Mouse (Mus musculus): ENCODE data around the gene Eps8. TPM values are rescaled to one million over a fixed set of nuclear protein-coding genes. Genes with fewer than 3 reads are reported as not detected.

The Eps8 gene
- polyA plus RNA-seq, 1 experiment from 2014 or later = 17.8 TPM

DNA sequence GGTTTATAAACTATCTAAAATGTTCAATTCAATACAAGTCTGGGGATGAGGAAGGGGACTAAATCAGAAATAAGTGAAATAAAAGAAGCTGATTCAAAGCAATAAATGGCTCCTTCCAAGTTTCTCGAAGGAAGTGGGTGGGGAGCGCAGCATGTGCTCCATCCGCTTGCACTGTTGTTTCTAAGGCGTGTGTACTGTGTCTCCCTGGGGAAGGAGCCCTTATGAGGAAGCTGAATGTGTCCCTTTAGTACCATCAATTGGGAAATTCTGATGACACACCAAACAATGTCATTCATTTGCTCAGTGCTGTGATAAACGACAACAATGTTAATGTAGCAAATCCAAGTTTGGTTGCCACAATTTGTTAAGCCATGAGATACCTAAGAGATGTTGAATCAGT, 33.0 kb upstream of the Eps8 start:
- Histone ChIP-seq H3K4me3 (no peak overlapping the region), H3K9me3 (no peaks in the 10 kb centered on the region), H3K27ac (replicated peaks) (no peak overlapping the region), H3K4me2 (no peak overlapping the region), H3K27me3 (replicated peaks) (no peaks in the 10 kb centered on the region), H3K36me3 (no peaks in the 10 kb centered on the region), H3K9ac (no peak overlapping the region), H3K4me1 (peaks cover 8% of the 10 kb centered on the region)
- ATAC-seq (ENCODE audit: extremely low read depth, insufficient number of reproducible peaks, low FRiP score, low TSS enrichment) = no peak
- WGBS = 80% methylated on average over 5 of the region's 5 CpGs

DNA sequence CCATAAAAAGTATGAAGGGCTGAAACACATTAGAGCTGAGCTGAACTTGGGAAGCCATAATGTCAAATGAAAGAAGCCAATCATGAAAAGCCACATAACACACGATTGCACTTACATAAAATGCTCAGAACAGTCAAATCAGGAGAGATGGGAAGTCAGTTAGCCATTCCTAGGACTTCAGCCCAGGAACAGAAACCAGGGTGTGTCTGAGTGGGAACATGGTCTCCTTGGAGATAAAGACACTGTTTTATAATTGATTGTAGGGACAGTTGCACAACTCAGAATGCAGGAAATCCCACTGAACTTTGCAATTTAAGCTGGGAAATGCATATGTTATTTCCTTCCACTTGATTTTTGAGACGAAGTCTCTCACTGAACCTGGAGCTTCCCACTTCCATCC, 28.0 kb upstream of the Eps8 start:
- WGBS = 72% methylated on average over 2 of the region's 2 CpGs
- no peak for ATAC-seq (ENCODE audit: extremely low read depth, insufficient number of reproducible peaks, low FRiP score, low TSS enrichment)
- Histone ChIP-seq H3K4me1 (no peaks in the 10 kb centered on the region), H3K4me3 (no peak overlapping the region), H3K27me3 (replicated peaks) (no peaks in the 10 kb centered on the region), H3K36me3 (no peaks in the 10 kb centered on the region), H3K9me3 (no peaks in the 10 kb centered on the region), H3K9ac (no peak overlapping the region), H3K27ac (replicated peaks) (no peak overlapping the region), H3K4me2 (no peak overlapping the region)

DNA sequence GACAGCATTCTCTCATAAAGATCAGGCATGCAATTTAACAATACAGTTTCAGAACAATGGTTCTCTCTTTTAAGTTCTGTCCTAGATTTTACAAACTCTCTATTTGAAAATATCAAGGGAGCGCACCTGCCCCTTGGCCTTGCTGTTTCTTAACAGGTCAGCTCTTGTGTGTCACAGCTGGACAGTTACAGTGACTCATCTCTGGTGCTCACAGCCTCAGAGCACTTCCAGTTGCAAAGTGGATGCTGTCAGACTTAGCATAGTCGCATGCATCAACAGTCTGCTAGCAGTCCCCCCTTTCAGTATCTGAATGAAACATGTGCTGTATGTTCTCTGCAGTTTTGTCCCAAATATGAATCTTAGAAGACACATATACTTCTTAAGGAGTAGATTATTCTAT, 26.3 kb upstream of the Eps8 start:
- H3K36me3 ChIP-seq = no peaks in the 10 kb centered on the region
- H3K4me2 ChIP-seq = no peak overlapping the region
- ATAC-seq (ENCODE audit: extremely low read depth, insufficient number of reproducible peaks, low FRiP score, low TSS enrichment) = no peak
- no peak overlapping the region for H3K27ac ChIP-seq (replicated peaks)
- no peak overlapping the region for H3K4me3 ChIP-seq
- no peaks in the 10 kb centered on the region for H3K9me3 ChIP-seq
- WGBS = 89% methylated on average over 2 of the region's 2 CpGs
- no peaks in the 10 kb centered on the region for H3K27me3 ChIP-seq (replicated peaks)
- no peak overlapping the region for H3K9ac ChIP-seq
- no peaks in the 10 kb centered on the region for H3K4me1 ChIP-seq

DNA sequence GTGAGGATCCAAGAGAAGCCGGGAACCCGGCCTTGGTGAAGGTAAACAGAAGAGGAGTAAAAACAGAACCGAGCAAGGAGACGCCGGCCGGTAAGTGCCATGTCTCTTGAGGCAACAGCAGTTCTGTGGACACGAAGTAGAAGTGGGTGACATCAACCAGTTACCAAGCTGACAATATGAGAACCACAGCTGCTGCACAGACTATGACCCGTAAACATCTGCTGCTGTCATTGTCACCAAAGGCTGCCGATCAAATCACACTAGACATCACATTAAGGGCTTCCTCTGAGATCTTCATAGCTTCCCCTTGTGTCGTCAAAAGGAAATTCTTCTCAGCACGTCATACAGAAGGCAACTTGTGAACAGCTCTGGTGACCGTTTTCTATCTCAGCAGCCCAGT, 21.9 kb upstream of the Eps8 start:
- no peak overlapping the region for H3K4me3 ChIP-seq
- peaks cover 3% of the 10 kb centered on the region for H3K4me1 ChIP-seq
- H3K9ac ChIP-seq = no peak overlapping the region
- H3K36me3 ChIP-seq = no peaks in the 10 kb centered on the region
- H3K9me3 ChIP-seq = no peaks in the 10 kb centered on the region
- no peak overlapping the region for H3K27ac ChIP-seq (replicated peaks)
- no peak for ATAC-seq (ENCODE audit: extremely low read depth, insufficient number of reproducible peaks, low FRiP score, low TSS enrichment)
- WGBS = 79% methylated on average over 12 of the region's 12 CpGs
- no peaks in the 10 kb centered on the region for H3K27me3 ChIP-seq (replicated peaks)
- no peak overlapping the region for H3K4me2 ChIP-seq

DNA sequence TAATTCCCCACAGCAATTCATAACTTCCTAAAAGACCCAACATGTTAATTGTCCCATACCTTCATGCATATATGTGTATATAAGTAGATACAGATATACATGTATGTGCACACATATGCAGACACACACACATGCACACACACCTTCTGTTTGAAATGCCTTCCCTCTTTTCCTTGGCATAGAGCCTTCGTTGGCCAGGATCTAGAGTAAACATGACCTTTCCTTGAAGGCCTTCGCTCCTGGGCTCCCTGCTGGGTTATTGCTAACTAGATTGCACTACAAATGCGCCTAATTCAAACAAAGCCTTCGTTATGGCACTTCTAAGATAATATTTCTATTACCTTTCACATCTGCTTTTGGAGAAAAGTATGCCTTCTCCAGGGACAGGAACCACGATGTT, 20.9 kb upstream of the Eps8 start:
- no peaks in the 10 kb centered on the region for H3K27me3 ChIP-seq (replicated peaks)
- H3K9me3 ChIP-seq = no peaks in the 10 kb centered on the region
- WGBS = 73% methylated on average over 5 of the region's 5 CpGs
- peaks cover 4% of the 10 kb centered on the region for H3K4me1 ChIP-seq
- no peak overlapping the region for H3K27ac ChIP-seq (replicated peaks)
- ATAC-seq (ENCODE audit: extremely low read depth, insufficient number of reproducible peaks, low FRiP score, low TSS enrichment) = no peak
- H3K36me3 ChIP-seq = no peaks in the 10 kb centered on the region
- no peak overlapping the region for H3K9ac ChIP-seq
- H3K4me3 ChIP-seq = no peak overlapping the region
- no peak overlapping the region for H3K4me2 ChIP-seq

DNA sequence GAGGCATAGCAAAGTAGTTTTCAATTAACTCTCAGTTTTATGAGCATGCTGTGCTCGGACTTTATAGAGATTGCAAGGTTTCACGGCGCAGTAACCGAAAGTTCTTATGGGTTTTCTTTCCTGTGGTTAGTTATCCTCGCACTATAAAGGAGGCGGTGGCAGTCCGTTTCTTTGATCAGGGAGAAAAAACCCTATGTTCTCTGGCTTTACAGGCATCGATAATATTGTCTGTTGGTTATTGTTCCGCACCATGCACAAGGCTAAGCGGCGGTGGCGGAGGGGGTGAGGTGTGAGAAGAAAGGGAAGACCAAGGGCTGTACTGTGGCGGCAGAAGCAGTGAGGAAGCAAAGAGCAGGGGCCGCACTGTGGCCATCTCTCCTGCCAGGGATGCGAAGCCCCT, 18.6 kb upstream of the Eps8 start:
- no peak overlapping the region for H3K27ac ChIP-seq (replicated peaks)
- peaks cover 4% of the 10 kb centered on the region for H3K4me1 ChIP-seq
- H3K36me3 ChIP-seq = no peaks in the 10 kb centered on the region
- H3K4me2 ChIP-seq = no peak overlapping the region
- ATAC-seq (ENCODE audit: extremely low read depth, insufficient number of reproducible peaks, low FRiP score, low TSS enrichment) = no peak
- H3K9me3 ChIP-seq = no peaks in the 10 kb centered on the region
- WGBS = 80% methylated on average over 15 of the region's 15 CpGs
- H3K4me3 ChIP-seq = no peak overlapping the region
- no peaks in the 10 kb centered on the region for H3K27me3 ChIP-seq (replicated peaks)
- no peak overlapping the region for H3K9ac ChIP-seq

DNA sequence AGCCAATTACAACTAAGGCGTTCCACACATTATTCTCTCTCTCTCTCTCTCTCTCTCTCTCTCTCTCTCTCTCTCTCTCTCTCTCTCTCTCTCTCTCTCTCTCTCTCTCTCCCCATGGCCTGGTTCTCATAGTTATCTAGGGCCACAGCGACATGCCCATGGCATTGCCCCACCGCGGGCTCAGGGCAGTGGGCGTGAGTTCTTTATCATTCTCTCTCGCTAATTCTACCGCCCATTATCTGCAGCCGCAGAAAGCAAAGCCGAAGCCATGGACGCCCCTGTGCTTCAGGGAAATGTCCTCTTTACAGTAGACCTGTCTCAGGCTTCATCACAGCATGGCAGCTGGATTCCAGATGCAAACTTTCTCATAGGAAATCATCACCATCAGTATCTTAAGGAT, 16.9 kb upstream of the Eps8 start:
- H3K27ac ChIP-seq (replicated peaks) = no peak overlapping the region
- H3K4me1 ChIP-seq = peaks cover 4% of the 10 kb centered on the region
- H3K4me2 ChIP-seq = peak overlapping the region; percentile 20; the same call in 1 of the 2 replicates
- ATAC-seq (ENCODE audit: extremely low read depth, insufficient number of reproducible peaks, low FRiP score, low TSS enrichment) = no peak
- no peaks in the 10 kb centered on the region for H3K36me3 ChIP-seq
- H3K27me3 ChIP-seq (replicated peaks) = no peaks in the 10 kb centered on the region
- H3K9me3 ChIP-seq = no peaks in the 10 kb centered on the region
- no peak overlapping the region for H3K4me3 ChIP-seq
- no peak overlapping the region for H3K9ac ChIP-seq
- 45% methylated on average over 10 of the region's 10 CpGs for WGBS

DNA sequence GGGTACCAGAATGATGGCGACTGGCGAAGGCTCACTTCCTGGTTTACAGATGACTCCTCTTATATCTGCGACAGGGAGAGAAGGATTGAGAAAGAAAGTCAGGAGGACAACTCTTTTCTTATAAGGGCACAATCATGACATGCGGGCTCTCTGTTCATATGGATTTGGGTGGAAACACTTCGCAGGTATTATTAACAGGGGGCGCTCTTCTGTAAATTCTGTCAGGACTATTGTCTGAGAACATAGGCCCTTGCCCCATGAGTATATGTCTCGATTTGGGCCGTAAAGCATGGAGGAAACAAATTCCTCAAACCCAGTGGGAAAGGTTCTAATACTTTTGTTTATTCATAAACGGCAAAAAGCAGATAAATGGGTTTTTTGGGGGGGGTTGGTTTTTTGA, 16.1 kb upstream of the Eps8 start:
- Histone ChIP-seq H3K4me3 (no peak overlapping the region), H3K9me3 (no peaks in the 10 kb centered on the region), H3K36me3 (no peaks in the 10 kb centered on the region), H3K27me3 (replicated peaks) (no peaks in the 10 kb centered on the region), H3K9ac (no peak overlapping the region), H3K4me2 (no peak overlapping the region), H3K27ac (replicated peaks) (no peak overlapping the region), H3K4me1 (peaks cover 4% of the 10 kb centered on the region)
- 85% methylated on average over 9 of the region's 9 CpGs for WGBS
- no peak for ATAC-seq (ENCODE audit: extremely low read depth, insufficient number of reproducible peaks, low FRiP score, low TSS enrichment)

DNA sequence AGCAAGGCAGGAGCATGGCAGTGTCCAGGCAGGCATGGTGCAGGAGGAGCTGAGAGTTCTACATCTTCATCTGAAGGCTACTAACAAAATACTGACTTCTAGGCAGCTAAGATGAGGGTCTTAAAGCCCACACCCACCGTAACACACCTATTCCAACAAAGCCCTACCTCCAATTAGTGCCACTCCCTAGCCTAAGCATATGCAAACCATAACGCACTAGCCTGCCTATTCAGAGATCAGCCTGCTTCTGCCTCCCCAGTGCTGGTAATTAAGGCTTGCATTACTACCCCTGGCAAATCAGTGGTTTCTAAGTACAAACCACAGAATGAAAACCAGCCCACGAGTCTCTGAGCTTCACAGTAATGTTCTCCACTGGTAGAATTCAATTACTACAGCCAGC, 15.2 kb upstream of the Eps8 start:
- H3K4me2 ChIP-seq = no peak overlapping the region
- 81% methylated on average over 3 of the region's 3 CpGs for WGBS
- ATAC-seq (ENCODE audit: extremely low read depth, insufficient number of reproducible peaks, low FRiP score, low TSS enrichment) = no peak

DNA sequence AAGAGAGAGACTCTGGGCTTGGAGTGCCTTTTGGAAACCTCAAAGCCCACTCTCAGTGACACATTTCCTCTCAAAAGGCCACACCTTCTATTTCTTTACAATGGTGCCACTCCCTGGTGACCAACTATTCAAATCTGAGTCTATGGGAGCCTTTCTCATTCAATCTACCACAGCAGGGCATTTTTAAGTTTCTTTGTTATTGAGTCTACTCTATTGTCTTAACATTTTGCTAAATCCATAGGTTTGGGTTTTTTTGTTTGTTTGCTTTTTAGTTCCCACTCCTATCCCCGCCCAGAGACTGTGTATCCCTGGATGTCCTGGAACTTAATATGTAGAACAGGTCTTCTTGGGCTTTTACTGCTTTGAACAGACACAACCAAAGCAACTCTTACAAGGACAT, 14.8 kb upstream of the Eps8 start:
- H3K4me3 ChIP-seq = no peak overlapping the region
- H3K9ac ChIP-seq = no peak overlapping the region
- no peaks in the 10 kb centered on the region for H3K27me3 ChIP-seq (replicated peaks)
- peaks cover 4% of the 10 kb centered on the region for H3K4me1 ChIP-seq
- no peak overlapping the region for H3K4me2 ChIP-seq
- H3K36me3 ChIP-seq = no peaks in the 10 kb centered on the region
- no peak for ATAC-seq (ENCODE audit: extremely low read depth, insufficient number of reproducible peaks, low FRiP score, low TSS enrichment)
- 76% methylated on average over 1 of the region's 1 CpGs for WGBS
- H3K27ac ChIP-seq (replicated peaks) = no peak overlapping the region
- H3K9me3 ChIP-seq = no peaks in the 10 kb centered on the region

More for the DNA sequence above, 15.2 kb upstream of the Eps8 start:
- Histone ChIP-seq H3K27ac (replicated peaks) (no peak overlapping the region), H3K9ac (no peak overlapping the region), H3K27me3 (replicated peaks) (no peaks in the 10 kb centered on the region), H3K4me1 (peaks cover 4% of the 10 kb centered on the region), H3K36me3 (no peaks in the 10 kb centered on the region), H3K9me3 (no peaks in the 10 kb centered on the region), H3K4me3 (no peak overlapping the region)

DNA sequence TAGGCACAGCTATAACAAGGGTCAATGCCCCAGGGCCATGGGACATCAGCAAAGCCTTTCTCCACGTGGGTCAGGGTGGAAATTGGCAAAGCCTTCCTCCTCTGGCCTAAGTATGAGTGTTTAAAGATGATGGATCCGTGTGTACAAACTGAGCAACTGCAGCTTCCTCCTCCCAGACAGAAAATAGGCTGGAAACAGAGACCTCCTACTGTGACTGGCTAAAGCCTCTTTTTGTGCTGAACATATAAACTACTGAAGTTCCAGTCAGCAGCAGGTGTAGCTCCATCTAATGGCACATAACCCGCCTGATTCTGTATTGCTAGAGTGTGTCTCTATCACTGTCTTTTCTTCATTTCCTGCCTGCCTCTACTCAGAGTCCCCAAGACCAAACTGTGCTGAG, 13.7 kb upstream of the Eps8 start:
- no peaks in the 10 kb centered on the region for H3K27me3 ChIP-seq (replicated peaks)
- H3K9me3 ChIP-seq = no peaks in the 10 kb centered on the region
- H3K4me1 ChIP-seq = peaks cover 4% of the 10 kb centered on the region
- H3K4me2 ChIP-seq = no peak overlapping the region
- H3K27ac ChIP-seq (replicated peaks) = no peak overlapping the region
- no peak for ATAC-seq (ENCODE audit: extremely low read depth, insufficient number of reproducible peaks, low FRiP score, low TSS enrichment)
- no peak overlapping the region for H3K4me3 ChIP-seq
- no peak overlapping the region for H3K9ac ChIP-seq
- no peaks in the 10 kb centered on the region for H3K36me3 ChIP-seq
- 65% methylated on average over 3 of the region's 3 CpGs for WGBS

DNA sequence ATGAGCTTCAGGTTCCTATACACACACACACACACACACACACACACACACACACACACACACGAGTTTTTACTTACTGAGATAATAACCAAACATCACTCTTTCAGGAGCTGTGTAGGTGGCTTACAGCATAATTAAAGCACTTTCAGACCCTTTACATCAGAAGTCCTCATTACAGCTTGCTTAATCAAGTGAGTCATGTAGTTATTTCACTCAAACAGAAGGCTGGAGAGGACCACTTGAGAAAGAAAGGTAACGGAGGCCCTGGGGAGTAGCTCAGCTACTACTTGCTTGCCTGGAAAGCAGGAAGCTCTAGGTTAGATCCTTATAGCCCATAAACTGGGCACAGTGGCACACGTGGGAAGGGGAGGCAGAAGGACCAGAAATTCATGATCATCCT, 13.0 kb upstream of the Eps8 start:
- ATAC-seq (ENCODE audit: extremely low read depth, insufficient number of reproducible peaks, low FRiP score, low TSS enrichment) = no peak
- 60% methylated on average over 3 of the region's 3 CpGs for WGBS
- no peak overlapping the region for H3K4me3 ChIP-seq
- H3K4me1 ChIP-seq = peaks cover 4% of the 10 kb centered on the region
- no peaks in the 10 kb centered on the region for H3K9me3 ChIP-seq
- no peak overlapping the region for H3K4me2 ChIP-seq
- no peak overlapping the region for H3K27ac ChIP-seq (replicated peaks)
- no peaks in the 10 kb centered on the region for H3K36me3 ChIP-seq
- no peak overlapping the region for H3K9ac ChIP-seq
- no peaks in the 10 kb centered on the region for H3K27me3 ChIP-seq (replicated peaks)

DNA sequence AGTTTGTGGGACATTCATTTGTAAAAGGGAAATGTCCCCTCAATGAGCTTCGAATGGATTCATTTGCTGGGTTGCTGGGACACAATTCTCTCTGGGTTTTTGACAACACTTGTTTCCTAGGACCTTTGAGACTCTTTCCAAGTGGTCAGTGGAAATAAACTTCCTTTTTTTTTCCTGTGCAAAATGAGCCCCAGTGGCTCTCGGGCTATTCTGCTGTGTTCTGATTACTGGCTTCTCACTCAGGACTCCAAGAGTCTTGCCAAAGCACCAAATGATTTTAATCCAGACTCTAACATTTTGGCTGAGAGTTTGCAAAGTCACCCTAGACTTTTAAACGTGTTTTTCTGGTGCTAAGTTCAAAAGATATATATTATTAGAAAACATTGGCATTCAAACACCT, 10.3 kb upstream of the Eps8 start:
- H3K9ac ChIP-seq = no peak overlapping the region
- H3K4me2 ChIP-seq = no peak overlapping the region
- no peaks in the 10 kb centered on the region for H3K36me3 ChIP-seq
- no peak overlapping the region for H3K4me3 ChIP-seq
- 61% methylated on average over 3 of the region's 3 CpGs for WGBS
- H3K27me3 ChIP-seq (replicated peaks) = no peaks in the 10 kb centered on the region
- ATAC-seq (ENCODE audit: extremely low read depth, insufficient number of reproducible peaks, low FRiP score, low TSS enrichment) = no peak
- no peak overlapping the region for H3K27ac ChIP-seq (replicated peaks)
- H3K4me1 ChIP-seq = no peaks in the 10 kb centered on the region
- no peaks in the 10 kb centered on the region for H3K9me3 ChIP-seq

Data from heart, embryonic 13.5 days (tissue).